Mouse (Mus musculus): ENCODE measurements at regions not wholly inside any gene's neighbourhood (a gene's known extent, or its start where the extent isn't known, plus 50 kb on each side); places are given as distances from the start of the nearest gene placed in this dataset.

DNA sequence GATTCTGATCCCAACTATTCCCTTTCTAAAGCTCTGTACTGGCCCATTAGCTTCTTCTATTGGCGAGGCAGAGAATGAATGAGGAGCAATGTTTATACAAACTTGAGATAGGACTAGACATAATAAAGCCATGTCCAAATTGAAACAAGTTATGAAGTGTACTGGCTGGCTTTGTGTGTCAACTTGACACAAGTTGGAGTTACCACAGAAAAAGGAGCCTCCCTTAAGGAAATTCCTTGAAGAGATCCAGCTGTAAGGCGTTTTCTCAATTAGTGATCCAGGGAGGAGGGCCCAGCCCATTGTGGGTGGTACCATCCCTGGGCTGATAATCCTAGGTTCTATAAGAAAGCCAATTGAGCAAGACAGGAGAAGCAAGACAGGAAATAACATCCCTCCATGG is 135.9 kb upstream of the Cr2 start:
- no peak for DNase-seq (ENCODE audit: low spot score)

DNA sequence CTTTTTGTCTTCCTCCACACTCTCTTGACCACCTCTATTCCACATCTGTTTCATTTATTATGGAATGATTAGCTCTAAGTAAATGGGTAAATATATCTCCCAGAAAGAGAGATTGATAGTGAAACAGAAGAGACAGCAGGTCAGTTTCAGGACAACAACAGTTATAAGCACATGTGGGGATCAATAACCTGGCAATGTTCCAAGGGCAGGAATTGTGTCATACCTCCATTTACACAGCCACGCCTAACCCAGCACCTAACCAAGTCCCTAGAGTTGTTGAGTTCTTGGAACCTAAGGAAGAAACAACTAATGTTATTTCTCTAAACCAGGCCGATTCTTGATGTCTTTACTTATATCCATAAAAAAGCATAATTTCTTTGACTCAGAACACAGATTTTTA is 108.6 kb upstream of the Cr2 start:
- no peak for DNase-seq (ENCODE audit: low spot score)

GRCm38 (mm10) chr1:195241496-195241895 is 65.0 kb upstream of the Cr2 start:
- peak; percentile 100 for DNase-seq (ENCODE audit: low spot score)

- DNase-seq (ENCODE audit: low spot score), result peak; percentile 29
These were observed 56.1 kb upstream of the Cr2 start for GRCm38 (mm10) chr1:195232658-195233057.

GRCm38 (mm10) chr1:195227007-195227406 is 50.5 kb upstream of the Cr2 start:
- DNase-seq (ENCODE audit: low spot score), result no peak
